Mouse (Mus musculus): ENCODE measurements around the gene Syne2.

DNA sequence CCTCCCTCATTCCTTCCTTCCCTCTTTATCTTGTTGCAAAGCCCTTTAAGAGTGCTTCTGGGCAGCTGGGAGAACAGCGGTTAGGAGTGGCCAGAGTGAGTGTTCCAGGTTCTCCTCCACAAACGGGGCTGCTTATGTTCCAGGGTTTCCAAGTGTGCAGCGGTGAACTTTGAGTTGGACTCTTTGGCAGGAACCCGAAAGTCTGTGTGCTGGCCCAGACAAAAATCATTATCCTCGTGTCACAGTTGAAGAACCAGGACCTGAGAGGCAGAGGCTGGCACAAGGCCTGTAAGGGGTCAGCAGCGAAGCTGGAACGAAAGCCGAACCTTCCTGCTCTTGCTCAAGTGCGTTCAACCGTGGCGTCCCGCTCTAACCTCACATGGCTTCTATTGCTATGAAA is 28.6 kb downstream of the Syne2 start:
- TF ChIP-seq CTCF (IDR thresholded peaks at IDR 0.05; ENCODE audit: insufficient read depth, low read length): no peak
- TF ChIP-seq POLR2A (IDR thresholded peaks at IDR 0.05; ENCODE audit: borderline replicate concordance, extremely low read depth, low read depth, low read length): no peak
